ENCODE assay signal across 14 mouse cellular contexts in the genomic region with DNA sequence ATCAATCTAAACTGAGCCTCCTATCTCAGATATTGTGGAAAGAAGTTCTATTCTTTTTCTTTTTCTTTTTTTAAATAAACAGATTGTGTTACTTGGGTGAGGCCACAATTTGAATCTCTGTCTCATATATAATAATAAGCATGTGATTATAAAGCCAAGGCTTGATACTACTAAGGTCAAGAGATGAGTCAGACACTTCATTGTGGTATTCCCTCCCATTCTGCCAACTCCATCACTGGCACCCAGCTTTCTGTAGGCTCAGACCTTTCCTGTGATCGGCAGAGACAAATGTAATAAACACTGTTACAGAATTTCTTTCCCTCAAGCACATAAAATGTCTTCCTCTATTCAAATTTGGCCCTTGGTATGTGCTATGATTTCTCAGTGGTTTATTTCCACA.
"Had no signal": no experiment of that assay in that cellular context is flagged by ENCODE, and none has a peak within 500 bp of the region (broad histone marks: within the 10 kb centered on the region; RNA-seq: fewer than 3 reads in every experiment).

No protein-coding gene starts in this region.

- H3K9ac ChIP-seq: kidney, embryonic 15.5 days; liver, embryonic 14.5 days; midbrain, embryonic 15.5 days; neural tube, embryonic 13.5 days had no signal

- ATAC-seq: inflammation-experienced regulatory T-cells, adult 6 months; midbrain, embryonic 15.5 days had no signal

- DNase-seq: kidney, adult 18-20 months; kidney, postnatal 25 days; liver; lung, adult 2 months; lung, postnatal 36 days; right cerebral cortex, postnatal 25 days; thymus, adult 2 months; thymus, postnatal 25 days had no signal

- H3K4me1 ChIP-seq: kidney, embryonic 15.5 days; midbrain, embryonic 15.5 days; neural tube, embryonic 13.5 days had no signal

- H3K27me3 ChIP-seq: kidney, embryonic 15.5 days; midbrain, embryonic 15.5 days; neural tube, embryonic 13.5 days had no signal

- H3K4me3 ChIP-seq: kidney, embryonic 15.5 days; left cerebral cortex, adult 2 months; midbrain, embryonic 15.5 days; neural tube, embryonic 13.5 days had no signal

- H3K4me2 ChIP-seq: kidney, embryonic 15.5 days; midbrain, embryonic 15.5 days; neural tube, embryonic 13.5 days had no signal

- H3K36me3 ChIP-seq: kidney, embryonic 15.5 days; neural tube, embryonic 13.5 days had no signal

- H3K27ac ChIP-seq: kidney, embryonic 15.5 days; left cerebral cortex, adult 2 months; liver, embryonic 14.5 days; midbrain, embryonic 15.5 days; neural tube, embryonic 13.5 days had no signal
